Mouse (Mus musculus) activated CD4-positive, CD25-positive, alpha-beta regulatory T cell, adult 4 months (primary cell): ENCODE results near the gene 2310007B03Rik. TPM values are rescaled to one million over a fixed set of nuclear protein-coding genes. Genes with fewer than 3 reads are reported as not detected.
A peak's percentile ranks its signal among the peaks of the same experiment; 100 is the strongest.
"Not testable (repeated sequence)": the region's sequence is repeated elsewhere in the genome, so short reads cannot be mapped to it uniquely, and the experiment has no call there.

Experiments used
- ATAC-seq: one replicate; pipeline ENCODE4 v1.8.0; 2017
- polyA plus RNA-seq, 2 experiments: library from polyadenylated mRNA; unstranded; fragments of 100-300 nt; shearing (Covaris generic); gene quantifications; one replicate each; pipeline ENCODE4 v1.2.1; 2017

Gene 2310007B03Rik
- polyA plus RNA-seq = not detected

DNA sequence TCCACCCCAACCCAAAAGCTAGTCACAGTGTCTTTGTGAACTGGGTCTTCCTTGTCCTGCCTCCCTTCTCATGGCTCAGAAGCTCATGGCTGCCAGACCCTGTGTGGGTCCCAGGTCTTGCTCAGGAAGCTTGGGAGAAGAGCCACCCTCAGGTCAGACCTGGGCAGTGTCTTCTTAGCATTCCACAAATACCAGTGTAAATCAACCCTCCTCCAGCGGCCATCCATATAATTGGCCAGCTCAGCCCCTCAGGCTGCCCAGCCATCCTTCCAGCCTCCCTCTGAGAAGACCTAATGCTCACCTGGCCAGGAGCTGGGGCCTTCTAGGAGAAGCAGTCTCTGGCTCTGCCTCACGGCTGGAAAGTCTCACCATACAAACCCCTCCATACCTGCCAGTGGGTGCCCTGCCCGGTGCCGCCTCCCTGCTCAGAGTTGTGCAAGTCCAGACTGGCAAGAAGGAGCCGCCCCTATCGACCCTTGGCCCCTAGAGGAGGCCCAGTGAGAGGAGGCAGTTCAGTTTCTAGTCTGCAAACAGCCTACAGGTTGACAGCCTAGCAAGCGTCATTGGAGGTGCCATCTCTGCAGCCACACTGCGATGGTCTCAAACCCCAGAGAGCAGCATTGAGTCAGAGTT lies at the start of gene 2310007B03Rik:
TSS of gene 2310007B03Rik (minus strand) at position 448 of the 633 bp plus-strand sequence.
- no peak for ATAC-seq

DNA sequence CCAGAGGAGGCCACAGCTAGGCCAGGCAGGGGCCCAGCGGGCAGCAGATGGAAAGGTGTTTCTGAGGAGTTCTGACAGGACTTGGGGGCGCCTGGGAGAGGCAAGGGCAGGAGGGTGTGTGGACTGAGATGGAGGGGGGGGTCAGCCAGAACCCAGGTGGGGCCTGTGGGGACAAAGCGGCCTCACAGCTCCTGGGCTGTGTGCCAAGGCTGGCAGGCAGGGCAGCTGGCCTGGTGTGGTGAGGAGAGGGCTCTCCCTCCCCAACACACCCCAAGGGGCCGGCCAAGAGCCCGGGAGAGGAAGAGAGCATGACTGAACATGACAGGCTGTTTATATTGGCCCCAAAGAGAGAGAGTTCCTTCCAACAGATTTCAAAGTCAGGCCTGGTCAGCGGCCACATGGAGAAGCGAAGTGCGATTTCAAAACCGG lies 49.5 kb upstream of the 2310007B03Rik start:
- ATAC-seq = no peak

DNA sequence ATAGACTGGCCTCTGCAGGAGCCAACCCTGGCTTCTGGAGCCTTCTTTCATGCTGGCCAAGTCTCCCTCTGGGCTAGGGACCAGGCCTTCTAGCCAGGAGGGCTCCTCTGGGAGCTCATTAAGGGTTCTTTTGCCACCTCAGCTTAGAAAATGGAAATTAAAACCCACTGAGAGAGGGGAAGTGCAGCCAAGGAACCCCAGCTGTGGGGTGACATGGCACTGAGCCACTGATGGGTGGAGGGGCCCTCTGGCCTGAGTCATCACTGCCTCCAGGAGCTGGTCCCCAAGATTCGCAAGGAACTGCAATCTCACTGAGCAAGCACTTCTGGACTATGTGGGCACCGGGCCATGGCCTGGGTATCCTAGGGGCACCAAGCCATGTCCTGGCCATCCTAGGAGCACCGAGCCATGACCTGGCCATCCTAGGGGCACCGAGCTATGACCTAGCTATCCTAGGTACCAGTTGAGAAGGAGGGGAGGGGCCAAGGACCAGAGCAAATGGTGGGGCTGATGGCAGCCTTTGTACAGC lies 46.9 kb upstream of the 2310007B03Rik start:
- ATAC-seq = no peak

DNA sequence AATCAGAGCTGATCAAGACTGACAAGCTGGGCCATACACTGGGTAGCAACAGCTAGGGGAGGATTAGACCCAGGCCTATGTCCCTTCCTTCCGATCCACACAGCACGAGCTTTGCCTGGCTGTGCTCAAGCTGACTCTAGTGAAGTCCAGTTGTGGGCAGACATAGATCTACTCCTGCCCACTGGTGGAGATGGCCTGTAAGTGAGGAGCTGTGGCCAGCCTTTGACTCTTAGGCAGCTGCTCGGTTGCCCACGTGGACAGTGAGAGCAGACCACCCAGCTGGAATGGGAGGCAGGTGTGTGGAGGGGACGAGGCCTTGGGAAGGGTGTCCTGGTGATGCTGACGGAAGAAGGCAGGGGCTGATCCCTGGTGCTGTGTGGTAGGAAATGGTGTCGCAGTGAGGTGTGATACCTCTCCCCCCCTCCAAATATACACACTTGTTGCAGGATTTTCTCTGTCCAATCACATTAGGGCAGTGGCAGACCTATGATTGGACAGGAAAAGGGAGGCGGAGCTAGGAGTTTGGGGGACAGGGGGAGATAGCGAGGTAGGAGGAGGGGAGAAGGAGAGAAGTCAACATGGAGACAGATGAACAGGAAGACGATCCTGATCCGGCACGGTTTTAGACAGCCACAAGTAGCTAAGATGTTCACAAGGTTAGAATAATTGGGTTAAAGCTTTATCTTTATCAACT lies 45.7 kb upstream of the 2310007B03Rik start:
- ATAC-seq = no peak

DNA sequence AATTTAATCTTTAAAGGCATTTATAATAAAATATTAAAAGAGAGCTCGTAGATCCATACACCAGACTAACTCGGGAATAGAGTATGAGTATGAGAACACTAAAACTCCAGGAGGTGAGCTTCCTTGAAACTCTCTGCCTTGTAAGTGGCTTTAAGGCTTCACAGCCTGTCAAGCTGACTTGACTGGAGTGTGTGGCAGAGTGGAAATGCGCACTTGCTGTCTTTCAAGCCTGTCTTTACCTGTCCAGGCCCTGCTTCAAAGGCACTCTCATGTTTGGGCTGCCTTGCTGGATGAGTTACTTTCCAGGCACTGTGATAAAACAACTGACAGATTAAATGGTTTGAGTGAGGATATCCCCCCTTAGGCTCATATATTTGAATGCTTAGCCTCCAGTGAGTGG lies 37.2 kb upstream of the 2310007B03Rik start:
- no peak for ATAC-seq

DNA sequence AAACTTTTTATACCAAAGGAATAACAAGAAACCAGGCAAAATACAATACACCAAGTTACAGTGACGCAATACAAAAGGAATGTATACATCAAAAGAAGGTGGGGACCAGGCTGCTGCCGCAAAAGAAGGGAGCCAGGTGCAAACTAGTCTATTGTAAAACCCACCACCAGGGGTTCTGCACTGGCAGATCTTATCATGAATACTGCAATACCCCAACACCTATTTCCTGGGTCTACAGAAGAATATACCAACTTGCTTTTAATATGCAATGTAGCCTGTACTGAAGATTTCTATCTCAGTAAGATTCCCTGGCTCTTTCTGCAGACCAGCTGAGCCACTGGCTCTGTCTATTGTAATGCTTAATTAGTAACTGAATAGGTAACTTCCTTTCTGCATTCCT lies 36.7 kb upstream of the 2310007B03Rik start:
- not testable (repeated sequence) for ATAC-seq

DNA sequence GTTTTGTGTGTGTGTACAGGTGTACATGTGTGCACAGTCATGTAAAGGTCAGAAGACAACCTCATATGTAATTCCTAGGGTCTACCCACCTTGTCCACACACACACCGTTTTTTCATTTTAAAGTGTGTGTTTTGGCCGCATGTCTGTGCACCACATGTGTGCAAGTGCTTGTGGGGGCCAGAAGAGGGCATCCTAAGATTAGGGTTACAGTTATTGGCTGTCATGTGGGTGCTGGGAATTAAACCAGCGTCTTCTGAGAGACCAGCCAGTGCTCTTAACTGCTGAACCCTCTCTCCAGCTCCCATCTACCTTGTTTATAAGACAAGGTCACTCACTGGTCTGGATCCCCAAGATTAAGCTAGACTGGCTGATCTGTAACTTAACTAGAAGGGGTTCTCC lies 34.2 kb upstream of the 2310007B03Rik start:
- ATAC-seq = no peak

DNA sequence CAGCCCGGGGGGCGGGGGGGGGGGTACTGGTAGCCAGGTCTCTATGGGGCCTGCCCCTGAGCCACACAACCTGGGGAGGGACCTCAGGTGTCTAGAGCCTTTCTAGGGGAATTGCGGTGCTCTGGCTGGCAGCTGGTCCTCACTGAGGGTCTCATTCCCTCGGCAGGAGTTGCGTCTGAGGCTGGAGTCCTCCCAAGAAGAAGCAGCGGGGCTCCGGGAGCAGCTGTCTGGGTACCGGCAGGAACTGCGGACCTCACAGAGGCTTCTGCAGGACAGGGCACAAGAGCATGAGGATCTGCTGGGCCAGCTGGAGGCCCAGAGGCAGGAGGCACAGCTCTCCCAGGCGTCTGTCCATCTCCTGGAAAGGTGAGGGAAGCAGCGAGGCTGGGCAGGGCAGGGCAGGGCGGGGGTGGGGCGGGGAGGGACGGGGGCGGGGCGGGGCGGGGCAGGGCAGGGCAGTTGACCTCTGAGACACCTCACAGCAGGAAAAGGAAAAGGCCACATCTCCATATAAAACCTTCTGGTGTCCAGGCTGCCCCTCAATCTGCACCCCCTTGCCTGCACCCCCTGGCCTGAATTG lies 30.1 kb upstream of the 2310007B03Rik start:
- no peak for ATAC-seq

DNA sequence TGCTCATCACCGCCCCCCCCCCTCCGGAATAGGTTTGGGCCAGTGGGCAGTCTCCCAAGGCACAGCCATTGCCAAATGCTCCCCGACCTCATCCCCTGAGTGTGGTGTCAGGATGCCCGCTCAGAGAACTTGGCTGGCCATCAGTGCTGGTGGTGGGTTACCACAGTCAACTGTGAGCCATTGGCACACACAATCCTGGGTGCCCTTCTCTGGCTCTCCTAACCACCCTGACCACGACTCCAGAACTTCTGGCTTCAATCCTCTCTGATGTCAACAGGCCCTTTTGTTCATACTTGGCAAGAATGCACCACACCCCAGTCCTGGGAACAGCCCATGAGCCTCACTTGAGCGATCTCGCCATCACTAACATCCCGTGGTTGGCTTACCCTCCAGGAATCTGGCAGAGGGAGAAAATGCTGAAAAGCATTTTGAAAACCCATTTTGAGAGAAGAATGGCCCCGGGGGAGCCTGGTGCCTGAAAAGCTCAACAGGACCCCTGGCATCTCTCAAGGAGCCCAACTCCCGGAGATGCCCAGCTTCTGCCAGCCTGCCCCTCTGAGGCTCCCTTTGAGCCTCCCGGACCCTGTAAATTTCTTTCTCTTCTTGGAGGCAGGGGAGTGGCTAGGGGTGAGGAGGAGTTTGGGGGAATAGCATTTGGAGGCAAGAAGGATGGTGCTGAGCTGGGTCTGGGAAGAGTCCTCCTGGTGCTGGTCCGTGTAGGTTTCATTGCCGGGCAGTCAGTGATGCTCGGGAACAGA lies 23.5 kb upstream of the 2310007B03Rik start:
- ATAC-seq = no peak

DNA sequence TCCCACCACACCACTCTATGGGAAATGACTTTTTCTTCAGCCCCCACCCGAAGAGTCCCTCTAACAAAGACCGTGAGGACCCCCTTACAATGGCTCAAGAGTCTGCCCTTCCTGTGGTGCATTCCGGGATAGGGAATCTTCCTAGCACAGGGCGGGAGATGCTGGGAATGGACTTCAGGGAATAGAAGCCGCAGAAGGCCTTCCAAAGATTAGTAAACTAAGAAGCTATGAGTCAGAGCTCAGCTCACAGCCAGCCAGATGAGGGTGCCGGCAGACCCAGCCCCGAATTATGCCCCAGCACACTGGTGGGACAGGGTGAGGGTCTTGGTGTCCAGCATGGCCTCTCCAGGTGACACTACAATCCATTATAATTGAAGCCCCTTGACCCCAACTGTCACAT lies 21.5 kb upstream of the 2310007B03Rik start:
- ATAC-seq = no peak

DNA sequence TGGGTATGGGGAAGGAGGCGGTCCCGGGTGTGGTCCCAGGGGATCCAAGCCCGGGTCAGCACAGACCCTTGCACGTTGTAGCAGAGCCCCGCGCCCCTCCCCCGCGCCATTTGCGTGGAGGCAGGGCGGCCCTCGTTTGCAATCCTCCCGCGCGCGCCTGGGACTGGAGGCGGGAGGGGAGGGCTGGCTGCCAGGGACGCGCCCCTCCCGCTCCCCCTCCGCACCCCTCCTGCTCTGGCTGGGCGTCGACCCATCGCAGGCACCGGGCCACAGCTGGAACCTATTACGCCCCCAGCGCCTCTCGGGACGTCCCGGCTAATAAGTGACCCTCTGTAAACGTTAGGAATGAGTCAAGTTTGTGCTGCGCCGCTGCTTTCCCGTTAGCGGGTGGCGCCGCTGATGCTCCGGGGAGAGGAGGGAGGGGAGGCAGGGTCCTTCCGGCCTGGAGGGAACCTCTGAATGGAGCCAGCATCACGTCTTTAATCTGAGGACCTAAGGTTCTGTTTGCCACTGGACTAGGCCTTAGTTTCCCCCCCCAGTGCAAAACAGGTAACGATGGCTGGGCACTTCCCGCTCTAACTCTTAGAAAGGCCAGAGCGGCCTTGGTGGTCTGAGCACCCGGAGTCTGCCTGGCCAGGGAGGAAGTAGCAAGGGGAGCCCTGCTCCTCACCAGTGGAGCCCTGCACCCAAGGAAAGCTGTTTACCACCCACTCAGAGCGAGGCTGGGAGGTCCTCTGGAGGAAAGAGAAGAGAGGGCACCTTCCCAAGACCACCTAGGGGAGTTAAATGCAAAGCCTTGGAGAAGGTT lies 16.0 kb upstream of the 2310007B03Rik start:
- no peak for ATAC-seq

DNA sequence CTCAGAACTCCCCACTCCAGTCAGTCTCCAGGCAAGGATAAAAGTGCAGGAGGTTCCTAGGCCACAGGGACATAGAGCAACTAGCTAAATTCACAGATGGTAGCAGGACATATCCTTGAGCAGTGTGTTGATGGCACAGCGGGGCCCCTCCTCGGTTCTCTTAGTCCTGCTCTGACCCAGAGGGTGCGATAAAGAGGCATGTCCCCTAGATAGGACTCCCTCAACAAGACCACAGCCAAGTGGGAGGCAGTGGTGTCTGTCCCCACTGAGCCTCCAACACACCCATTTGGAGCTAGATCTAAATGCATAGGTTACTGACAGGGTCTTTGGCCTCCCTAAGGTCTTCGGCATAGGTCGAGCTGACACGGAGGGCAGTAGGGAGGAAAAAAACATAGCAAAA lies 15.1 kb upstream of the 2310007B03Rik start:
- no peak for ATAC-seq

DNA sequence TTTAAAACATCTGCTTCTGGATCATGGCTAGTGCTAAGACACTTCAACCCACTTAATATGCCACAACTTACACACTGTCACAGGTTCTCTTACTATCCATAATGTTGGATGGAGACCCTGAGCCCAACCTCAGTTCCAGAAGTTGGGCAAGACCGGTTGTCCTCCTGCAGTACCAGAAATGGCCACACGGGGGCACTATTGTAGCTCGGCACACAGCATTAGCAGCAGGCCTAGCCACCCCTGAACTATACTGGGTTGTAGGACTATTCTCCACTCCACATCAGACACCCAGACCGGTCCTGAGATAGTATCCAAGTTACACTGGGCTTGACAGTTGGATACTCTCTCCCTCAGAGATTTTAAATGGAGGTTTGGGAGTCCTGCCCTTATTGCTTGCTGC lies 13.7 kb upstream of the 2310007B03Rik start:
- ATAC-seq = peak; percentile 46

DNA sequence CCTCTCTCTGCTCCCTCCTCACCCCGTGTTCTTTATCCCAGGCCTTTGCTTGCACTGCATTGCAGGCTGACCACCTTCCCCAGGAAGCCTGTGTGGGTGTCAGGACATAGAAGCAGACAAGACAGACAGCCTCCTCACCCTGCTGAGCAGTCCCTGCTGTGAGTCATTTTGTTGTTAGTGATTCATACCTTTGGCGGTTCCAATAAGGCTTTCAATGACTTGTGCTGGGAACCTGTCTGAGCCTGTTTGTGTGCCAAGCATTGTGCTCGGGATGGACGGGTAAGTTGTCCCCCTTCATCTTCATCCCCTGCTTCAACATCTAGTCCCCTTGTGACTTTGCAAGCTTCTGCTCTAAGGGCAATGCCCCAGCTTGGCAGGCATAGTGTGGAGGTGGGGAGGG lies 12.9 kb upstream of the 2310007B03Rik start:
- no peak for ATAC-seq

DNA sequence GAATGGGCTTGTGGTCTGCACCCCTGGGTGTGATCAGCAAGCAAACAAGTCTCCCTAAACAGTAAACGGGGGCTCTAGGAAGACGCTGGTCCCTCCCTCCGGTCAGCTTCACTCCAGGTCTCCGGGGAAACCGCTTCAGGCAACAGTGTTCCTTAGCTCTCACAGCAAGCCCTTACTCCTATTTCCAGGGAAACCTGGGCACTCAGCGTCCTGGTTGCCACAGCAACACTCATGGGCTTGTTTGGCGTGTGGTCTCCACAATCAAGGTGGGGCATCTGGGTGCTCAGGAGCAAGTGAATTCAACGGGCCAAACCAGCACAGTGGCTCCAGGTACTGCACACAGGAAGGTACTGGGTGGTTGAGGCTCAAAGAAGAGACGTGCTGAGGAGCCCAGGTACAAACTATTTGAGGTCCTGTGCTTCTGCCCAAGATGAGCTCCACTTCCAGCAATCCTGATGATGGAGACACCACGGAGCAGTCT lies 7.6 kb upstream of the 2310007B03Rik start, which contains the start of gene Crocc2:
TSS of gene Crocc2 (plus strand) at position 431 of the 481 bp plus-strand sequence.
- no peak for ATAC-seq

DNA sequence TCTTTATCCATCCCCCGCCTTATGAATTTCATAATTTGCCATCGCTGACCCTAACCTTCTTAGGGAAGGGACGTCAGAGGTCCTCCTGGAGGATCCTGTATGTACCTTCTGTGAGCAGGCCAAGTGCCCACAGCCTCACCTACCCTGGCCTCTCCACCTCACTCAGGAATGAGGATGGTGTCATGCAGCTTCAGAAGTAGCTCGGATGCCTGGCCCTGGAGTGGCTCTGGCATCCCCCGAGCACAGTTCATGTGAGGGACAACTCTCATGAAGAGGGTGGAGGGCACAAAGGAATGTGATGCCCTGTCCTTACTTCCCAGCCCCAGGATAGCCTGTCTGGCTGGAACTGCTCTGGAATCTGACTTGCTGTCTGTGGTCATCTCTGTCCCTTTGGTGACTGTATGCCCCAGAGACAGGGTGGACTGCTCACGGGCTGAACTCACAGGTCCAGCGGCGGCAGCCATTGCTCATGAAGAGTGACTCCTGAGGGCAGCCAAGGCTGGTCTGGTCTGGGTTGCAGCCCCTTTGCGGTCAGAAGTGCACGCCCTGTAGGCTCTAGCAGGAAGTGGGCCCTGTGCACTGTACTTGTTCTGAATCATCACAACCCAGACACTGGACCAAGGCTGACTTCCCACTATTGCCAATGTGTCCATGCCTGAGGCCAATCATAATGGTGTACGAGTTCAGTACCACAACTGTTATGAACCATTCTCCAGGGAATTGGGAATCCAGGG lies 5.8 kb upstream of the 2310007B03Rik start:
- no peak for ATAC-seq

DNA sequence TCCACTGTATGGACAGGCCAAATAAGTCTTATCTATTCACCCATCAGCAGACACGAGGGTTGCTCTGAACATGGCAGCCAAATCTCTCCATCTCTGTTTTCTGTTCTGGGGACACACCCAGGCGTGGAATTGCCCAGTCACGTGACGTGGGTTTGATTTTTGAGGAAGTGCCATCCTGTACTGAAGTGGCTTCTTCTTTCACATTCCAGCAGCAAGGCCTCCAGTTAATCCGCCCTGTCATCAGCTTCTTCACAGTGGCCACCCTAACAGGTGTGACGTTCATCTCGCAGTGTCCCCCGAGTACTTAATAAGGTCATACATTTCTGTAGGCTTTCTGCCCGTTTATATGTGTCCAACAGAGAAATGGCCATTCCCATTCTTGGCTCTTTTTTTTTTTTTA lies 4.7 kb upstream of the 2310007B03Rik start:
- no peak for ATAC-seq

DNA sequence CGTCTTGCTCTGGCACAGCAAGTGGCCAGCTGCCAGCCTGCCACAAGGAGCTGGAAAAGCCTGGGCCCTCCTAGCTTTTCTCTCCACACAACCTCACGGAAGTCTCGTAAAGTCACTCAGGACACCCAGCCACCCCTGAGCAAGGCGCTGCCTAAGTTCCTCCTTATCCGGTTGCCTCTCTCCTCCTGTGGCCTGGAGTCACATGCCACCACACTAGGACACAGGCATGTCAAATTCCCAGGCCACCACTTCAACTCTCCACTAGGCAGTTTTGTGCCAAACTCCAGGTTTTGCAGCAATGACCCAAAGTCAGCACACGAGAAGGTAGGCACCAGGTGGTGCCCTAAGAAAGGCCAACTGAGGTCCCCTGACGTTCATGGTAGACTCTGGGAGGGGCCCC lies 1.8 kb upstream of the 2310007B03Rik start:
- no peak for ATAC-seq

DNA sequence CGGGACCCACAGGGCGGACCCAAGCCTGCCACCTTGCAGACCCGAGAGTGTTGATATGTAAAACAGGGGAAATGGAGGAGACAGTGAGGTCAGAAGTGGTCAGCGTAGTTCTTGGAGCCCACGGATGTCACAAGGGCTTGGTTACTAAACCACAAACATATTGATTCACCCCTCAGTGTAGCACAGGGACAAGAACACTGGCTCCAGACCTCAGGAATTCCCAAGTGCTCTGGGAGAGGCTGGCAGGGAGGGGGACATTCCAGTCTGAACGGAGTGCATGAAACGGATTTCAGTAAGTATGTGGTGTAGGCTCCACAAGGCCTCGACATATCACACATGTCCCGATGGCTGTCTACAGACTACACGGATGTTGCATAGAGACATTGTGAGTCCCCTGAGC lies 1.2 kb upstream of the 2310007B03Rik start:
- ATAC-seq = no peak

DNA sequence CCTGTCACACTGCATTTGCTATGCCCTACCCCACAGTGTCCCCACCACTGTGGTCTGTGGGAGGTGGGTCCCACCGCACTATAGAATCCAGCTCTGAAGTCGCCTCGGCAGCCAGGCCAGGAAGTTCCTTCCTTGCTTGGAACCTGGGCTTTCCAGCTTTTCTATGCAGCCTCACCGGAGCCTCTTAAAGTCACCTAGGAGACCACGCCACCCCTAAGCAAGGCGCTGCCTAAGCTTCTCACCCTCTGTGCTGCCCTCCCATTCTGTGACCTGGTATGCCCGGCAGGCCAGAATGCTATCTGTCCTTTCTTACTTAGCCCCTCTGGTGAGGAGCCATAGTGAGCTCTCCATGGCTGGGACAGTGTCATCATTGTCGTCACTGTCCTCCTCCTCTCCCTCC lies 602 bp upstream of the 2310007B03Rik start:
- no peak for ATAC-seq
